Mouse (Mus musculus) limb, embryonic 12.5 days (tissue): Measurements from ENCODE around the gene Usp12. TPM values are rescaled to one million over a fixed set of nuclear protein-coding genes. Genes with fewer than 3 reads are reported as not detected.
"Not testable (repeated sequence)": the region's sequence is repeated elsewhere in the genome, so short reads cannot be mapped to it uniquely, and the experiment has no call there.

Source experiments
- ATAC-seq: fragments of 200-750 bp; cut with Nextera tagmentation; 2 replicates; pipeline ENCODE4 v1.8.0; 2017; ENCODE audit warnings: low read depth, moderate TSS enrichment; ENCODE audit not compliant: insufficient number of reproducible peaks, insufficient read depth, low FRiP score, low TSS enrichment
- H3K27ac ChIP-seq: fragments of 300-500 bp; sonication (generic); 2 replicates; pipeline ENCODE4 v1.5.1; 2016; ENCODE audit warnings: mild to moderate bottlenecking, moderate library complexity
- H3K27me3 ChIP-seq: fragments of 300-500 bp; sonication (generic); 2 replicates; pipeline ENCODE4 v1.6.1; 2016; ENCODE audit warnings: mild to moderate bottlenecking, moderate library complexity
- H3K36me3 ChIP-seq: fragments of 300-500 bp; sonication (generic); 2 replicates; pipeline ENCODE4 v1.6.1; 2016; ENCODE audit warnings: mild to moderate bottlenecking, moderate library complexity
- H3K4me1 ChIP-seq: fragments of 300-500 bp; sonication (generic); replicated peaks from 2 replicates; pipeline ENCODE4 v1.6.1; 2016
- H3K4me2 ChIP-seq: fragments of 300-500 bp; sonication (generic); 2 replicates; pipeline ENCODE4 v1.6.1; 2016; ENCODE audit warnings: mild to moderate bottlenecking, moderate library complexity
- H3K4me3 ChIP-seq: fragments of 300-500 bp; sonication (generic); replicated peaks from 2 replicates; pipeline ENCODE4 v1.5.1; 2016; ENCODE audit warnings: mild to moderate bottlenecking
- H3K9ac ChIP-seq: fragments of 300-500 bp; sonication (generic); replicated peaks from 2 replicates; pipeline ENCODE4 v1.6.1; 2016; ENCODE audit warnings: mild to moderate bottlenecking, moderate library complexity
- H3K9me3 ChIP-seq: fragments of 300-500 bp; sonication (generic); 2 replicates; pipeline ENCODE4 v1.6.1; 2016; ENCODE audit warnings: mild to moderate bottlenecking, moderate library complexity
- WGBS: fragments of 180-500 bp; shearing (Covaris S2); methylation state at CpG from one replicate; pipeline ENCODE4 v1.1.7; 2016; 5-methylcytosine and 5-hydroxymethylcytosine counted together
- polyA plus RNA-seq: library from polyadenylated mRNA; unstranded; fragments of >200 nt; fragmentation: Nextera tagmentation; extraction: Ambion mirVana; gene quantifications from 2 replicates; pipeline ENCODE4 v1.2.1, GENCODE M21; 2016

The Usp12 gene
- polyA plus RNA-seq, 1 experiment from 2014 or later = 15.2 TPM

- no peak for ATAC-seq
- no peaks in the 10 kb centered on the region for H3K4me1 ChIP-seq
- no peak overlapping the region for H3K4me2 ChIP-seq
- H3K9ac ChIP-seq = no peak overlapping the region
- no peaks in the 10 kb centered on the region for H3K9me3 ChIP-seq
- no peaks in the 10 kb centered on the region for H3K27me3 ChIP-seq
- H3K4me3 ChIP-seq = no peak overlapping the region
- peaks cover 59% of the 10 kb centered on the region for H3K36me3 ChIP-seq
- WGBS = 88% methylated on average over 5 of the region's 5 CpGs
- no peak overlapping the region for H3K27ac ChIP-seq
Observed at GRCm38 (mm10) chr5:146749857-146750256, 44.9 kb downstream of the Usp12 start.

- H3K4me3 ChIP-seq = no peak overlapping the region
- peaks cover 67% of the 10 kb centered on the region for H3K36me3 ChIP-seq
- no peaks in the 10 kb centered on the region for H3K27me3 ChIP-seq
- WGBS = 93% methylated on average over 9 of the region's 9 CpGs
- no peaks in the 10 kb centered on the region for H3K9me3 ChIP-seq
- peaks cover 9% of the 10 kb centered on the region; the same call in 1 of the 2 replicates for H3K4me1 ChIP-seq
- H3K9ac ChIP-seq = no peak overlapping the region
- H3K4me2 ChIP-seq = no peak overlapping the region
- H3K27ac ChIP-seq = no peak overlapping the region
- no peak for ATAC-seq
Observed at GRCm38 (mm10) chr5:146736970-146737495, 57.8 kb downstream of the Usp12 start.

- Histone ChIP-seq H3K4me3 (no peak overlapping the region), H3K27me3 (no peaks in the 10 kb centered on the region), H3K27ac (no peak overlapping the region), H3K36me3 (peaks cover 65% of the 10 kb centered on the region), H3K9ac (no peak overlapping the region), H3K4me2 (no peak overlapping the region), H3K4me1 (peaks cover 9% of the 10 kb centered on the region; the same call in 1 of the 2 replicates), H3K9me3 (no peaks in the 10 kb centered on the region)
- 86% methylated on average over 18 of the region's 18 CpGs for WGBS
- ATAC-seq = no peak
Observed at GRCm38 (mm10) chr5:146736348-146736747, 58.5 kb downstream of the Usp12 start.

GRCm38 (mm10) chr5:146735054-146735453, 59.8 kb downstream of the Usp12 start:
- H3K4me2 ChIP-seq, H3K27ac ChIP-seq, H3K4me1 ChIP-seq, H3K9ac ChIP-seq, ATAC-seq, H3K4me3 ChIP-seq, H3K27me3 ChIP-seq, H3K9me3 ChIP-seq: not testable (repeated sequence)
- WGBS = 91% methylated on average over 1 of the region's 9 CpGs
- H3K36me3 ChIP-seq = peaks cover 56% of the 10 kb centered on the region

- Histone ChIP-seq H3K36me3 (peaks cover 46% of the 10 kb centered on the region), H3K9ac (no peak overlapping the region), H3K4me1 (peaks cover 9% of the 10 kb centered on the region; the same call in 1 of the 2 replicates), H3K4me3 (no peak overlapping the region), H3K4me2 (no peak overlapping the region), H3K27me3 (no peaks in the 10 kb centered on the region), H3K9me3 (no peaks in the 10 kb centered on the region), H3K27ac (peak overlapping the region; percentile 64; the same call in 1 of the 2 replicates)
- WGBS = 79% methylated on average over 12 of the region's 12 CpGs
- no peak for ATAC-seq
Observed at GRCm38 (mm10) chr5:146733888-146734640, 60.7 kb downstream of the Usp12 start.

- Histone ChIP-seq H3K9me3 (no peaks in the 10 kb centered on the region), H3K9ac (no peak overlapping the region), H3K36me3 (peaks cover 40% of the 10 kb centered on the region), H3K27me3 (no peaks in the 10 kb centered on the region), H3K27ac (peak overlapping the region; percentile 64), H3K4me1 (peaks cover 9% of the 10 kb centered on the region; the same call in 1 of the 2 replicates), H3K4me3 (no peak overlapping the region), H3K4me2 (no peak overlapping the region)
- WGBS = 48% methylated on average over 7 of the region's 7 CpGs
- no peak for ATAC-seq
Observed at GRCm38 (mm10) chr5:146733372-146733771, 61.4 kb downstream of the Usp12 start.

GRCm38 (mm10) chr5:146727006-146727405, 67.8 kb downstream of the Usp12 start:
- Histone ChIP-seq H3K9ac (no peak overlapping the region), H3K4me3 (no peak overlapping the region), H3K9me3 (no peaks in the 10 kb centered on the region), H3K36me3 (peaks cover 3% of the 10 kb centered on the region; the same call in 1 of the 2 replicates), H3K4me1 (peaks cover 6% of the 10 kb centered on the region; the same call in 1 of the 2 replicates), H3K27me3 (no peaks in the 10 kb centered on the region), H3K27ac (no peak overlapping the region), H3K4me2 (no peak overlapping the region)
- ATAC-seq = no peak
- 81% methylated on average over 4 of the region's 4 CpGs for WGBS

- Histone ChIP-seq H3K4me2 (no peak overlapping the region), H3K27me3 (no peaks in the 10 kb centered on the region), H3K9ac (no peak overlapping the region), H3K9me3 (no peaks in the 10 kb centered on the region), H3K27ac (no peak overlapping the region), H3K4me1 (peaks cover 7% of the 10 kb centered on the region), H3K36me3 (0 out of 2 replicates have a peak, but pooled peaks cover 3% of the 10 kb centered on the region), H3K4me3 (no peak overlapping the region)
- 41% methylated on average over 3 of the region's 3 CpGs for WGBS
- no peak for ATAC-seq
Observed at GRCm38 (mm10) chr5:146724956-146725355, 69.8 kb downstream of the Usp12 start.

GRCm38 (mm10) chr5:146723452-146723851, 71.4 kb downstream of the Usp12 start:
- 0 out of 2 replicates have a peak, but pooled peaks cover 3% of the 10 kb centered on the region for H3K36me3 ChIP-seq
- H3K9ac ChIP-seq = no peak overlapping the region
- H3K4me2 ChIP-seq = no peak overlapping the region
- H3K27me3 ChIP-seq = no peaks in the 10 kb centered on the region
- ATAC-seq = no peak
- H3K27ac ChIP-seq = no peak overlapping the region
- peaks cover 7% of the 10 kb centered on the region for H3K4me1 ChIP-seq
- no peaks in the 10 kb centered on the region; the same call in 1 of the 2 replicates for H3K9me3 ChIP-seq
- H3K4me3 ChIP-seq = no peak overlapping the region
- 92% methylated on average over 5 of the region's 5 CpGs for WGBS

GRCm38 (mm10) chr5:146722226-146722625, 72.6 kb downstream of the Usp12 start:
- H3K27ac ChIP-seq = no peak overlapping the region
- 30% methylated on average over 14 of the region's 14 CpGs for WGBS
- ATAC-seq = peak; percentile 47; the same call in 1 of the 2 replicates

GRCm38 (mm10) chr5:146719584-146720356, 75.0 kb downstream of the Usp12 start:
- H3K9me3 ChIP-seq = no peaks in the 10 kb centered on the region; the same call in 1 of the 2 replicates
- no peak overlapping the region for H3K27ac ChIP-seq
- no peak overlapping the region for H3K9ac ChIP-seq
- no peaks in the 10 kb centered on the region for H3K36me3 ChIP-seq
- no peaks in the 10 kb centered on the region for H3K27me3 ChIP-seq
- H3K4me2 ChIP-seq = no peak overlapping the region
- H3K4me3 ChIP-seq = no peak overlapping the region
- H3K4me1 ChIP-seq = peaks cover 7% of the 10 kb centered on the region
- ATAC-seq = no peak
- 81% methylated on average over 27 of the region's 27 CpGs for WGBS

More at GRCm38 (mm10) chr5:146722226-146722625, 72.6 kb downstream of the Usp12 start:
- Histone ChIP-seq H3K4me3 (no peak overlapping the region), H3K9ac (no peak overlapping the region), H3K27me3 (no peaks in the 10 kb centered on the region), H3K4me2 (no peak overlapping the region), H3K36me3 (no peaks in the 10 kb centered on the region), H3K4me1 (peaks cover 7% of the 10 kb centered on the region), H3K9me3 (no peaks in the 10 kb centered on the region; the same call in 1 of the 2 replicates)
